Mouse (Mus musculus): ENCODE data around the gene Mien1.

GRCm38 (mm10) chr11:98469761-98470714 lies 31.2 kb upstream of the Mien1 start:
- no peak for TF ChIP-seq CTCF (IDR thresholded peaks at IDR 0.05; ENCODE audit: low read depth, low read length)
- no peak for TF ChIP-seq POLR2A (IDR thresholded peaks at IDR 0.05; ENCODE audit: borderline replicate concordance, low read depth, low read length)

Measured in bone marrow macrophage, adult 2 months (primary cell).